Mouse (Mus musculus): Measurements from ENCODE around the gene Camta2. TPM values are rescaled to one million over a fixed set of nuclear protein-coding genes. Genes with fewer than 3 reads are reported as not detected.

Camta2 gene
- polyA plus RNA-seq, 1 experiment from 2014 or later: 29.0 TPM

DNA sequence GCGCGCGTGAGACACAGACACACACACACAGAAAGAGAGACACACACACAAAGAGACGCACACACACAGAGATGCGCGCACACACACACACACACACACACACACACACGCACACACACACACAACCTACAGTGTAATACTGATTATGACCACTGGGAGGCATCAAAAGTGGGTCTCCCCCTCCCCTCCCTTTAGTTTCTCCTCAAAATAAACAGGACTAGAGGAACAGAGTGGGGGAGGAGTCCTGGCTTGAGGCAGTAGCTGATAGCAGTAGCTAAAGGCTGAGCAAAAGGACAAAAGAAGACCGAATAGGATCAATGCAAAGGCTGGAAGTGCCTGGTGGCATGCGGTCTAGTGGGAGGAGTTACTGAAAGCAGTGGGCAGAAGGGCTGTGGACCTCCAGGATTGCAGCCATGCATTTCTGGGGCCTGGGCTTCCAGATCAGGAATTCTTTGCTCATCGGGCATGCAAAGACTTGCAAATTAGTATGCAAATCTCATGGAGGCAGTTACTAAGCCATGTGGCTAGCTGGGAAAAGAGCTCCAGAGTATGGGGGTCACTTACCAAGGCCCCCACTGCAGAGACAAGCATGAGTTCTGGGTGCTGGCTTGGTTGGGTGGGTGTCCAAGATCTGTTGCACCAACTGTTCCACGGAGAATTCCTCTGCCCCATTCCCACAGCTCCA is 5.9 kb downstream of the Camta2 start:
- H3K4me1 ChIP-seq (ENCODE audit: control insufficient read depth, insufficient read depth, low read length): peaks cover 13% of the 10 kb centered on the region
- peaks cover 36% of the 10 kb centered on the region for H3K36me3 ChIP-seq (ENCODE audit: control insufficient read depth, insufficient read depth, low read length)
- 21% methylated on average over 11 of the region's 11 CpGs for WGBS
- no peak overlapping the region for H3K4me3 ChIP-seq (ENCODE audit: low read depth, low read length)
- H3K9ac ChIP-seq (replicated peaks; ENCODE audit: low read depth, low read length): no peak overlapping the region
- H3K27me3 ChIP-seq (ENCODE audit: control insufficient read depth, insufficient read depth, low read length): no peaks in the 10 kb centered on the region
- H3K4me2 ChIP-seq (ENCODE audit: low read depth, low read length): no peak overlapping the region
- peak; percentile 60 for ATAC-seq (ENCODE audit: low read depth)
- H3K9me3 ChIP-seq (ENCODE audit: control insufficient read depth, low read length): no peaks in the 10 kb centered on the region
- H3K27ac ChIP-seq (ENCODE audit: low read depth, low read length): no peak overlapping the region

DNA sequence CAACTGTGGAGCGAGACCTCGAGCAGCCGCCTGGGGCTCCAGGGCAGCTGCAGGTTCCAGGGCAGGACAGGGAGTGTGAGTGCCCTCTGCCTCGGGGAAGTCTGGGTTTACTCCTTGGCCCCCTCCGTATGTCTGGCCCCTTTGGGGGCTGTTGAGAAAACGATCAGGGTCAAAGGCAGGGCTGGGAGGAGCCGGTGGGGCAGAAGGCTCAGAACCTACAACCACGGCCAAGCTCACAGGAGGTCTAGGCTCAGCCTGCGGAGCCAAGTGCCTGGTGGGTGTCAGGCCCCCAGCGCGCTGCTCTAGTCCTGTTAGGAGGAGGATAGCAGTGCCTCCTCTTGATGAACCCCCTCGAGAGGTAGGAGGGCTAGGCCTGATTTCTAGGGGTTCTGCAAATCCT is 6.7 kb downstream of the Camta2 start:
- no peaks in the 10 kb centered on the region for H3K27me3 ChIP-seq (ENCODE audit: control insufficient read depth, insufficient read depth, low read length)
- peaks cover 5% of the 10 kb centered on the region for H3K4me1 ChIP-seq (ENCODE audit: control insufficient read depth, insufficient read depth, low read length)
- H3K4me2 ChIP-seq (ENCODE audit: low read depth, low read length): no peak overlapping the region
- H3K4me3 ChIP-seq (ENCODE audit: low read depth, low read length): no peak overlapping the region
- 0 out of 2 replicates have a peak overlapping the region, but pooled peaks have one; percentile 28 for H3K9ac ChIP-seq (replicated peaks; ENCODE audit: low read depth, low read length)
- no peak for ATAC-seq (ENCODE audit: low read depth)
- no peaks in the 10 kb centered on the region for H3K9me3 ChIP-seq (ENCODE audit: control insufficient read depth, low read length)
- H3K27ac ChIP-seq (ENCODE audit: low read depth, low read length): no peak overlapping the region
- H3K36me3 ChIP-seq (ENCODE audit: control insufficient read depth, insufficient read depth, low read length): peaks cover 43% of the 10 kb centered on the region
- WGBS: 70% methylated on average over 12 of the region's 12 CpGs

GRCm38 (mm10) chr11:70679894-70680293 is 8.0 kb downstream of the Camta2 start:
- Histone ChIP-seq H3K4me3 (ENCODE audit: low read depth, low read length) (no peak overlapping the region), H3K27me3 (ENCODE audit: control insufficient read depth, insufficient read depth, low read length) (no peaks in the 10 kb centered on the region), H3K36me3 (ENCODE audit: control insufficient read depth, insufficient read depth, low read length) (peaks cover 46% of the 10 kb centered on the region), H3K27ac (ENCODE audit: low read depth, low read length) (no peak overlapping the region), H3K9ac (replicated peaks; ENCODE audit: low read depth, low read length) (no peak overlapping the region), H3K4me1 (ENCODE audit: control insufficient read depth, insufficient read depth, low read length) (peaks cover 5% of the 10 kb centered on the region; the same call in 1 of the 2 replicates), H3K9me3 (ENCODE audit: control insufficient read depth, low read length) (no peaks in the 10 kb centered on the region), H3K4me2 (ENCODE audit: low read depth, low read length) (no peak overlapping the region)
- no peak for ATAC-seq (ENCODE audit: low read depth)
- 88% methylated on average over 8 of the region's 8 CpGs for WGBS

- no peak overlapping the region for H3K4me2 ChIP-seq (ENCODE audit: low read depth, low read length)
- no peaks in the 10 kb centered on the region for H3K27me3 ChIP-seq (ENCODE audit: control insufficient read depth, insufficient read depth, low read length)
- no peak overlapping the region for H3K27ac ChIP-seq (ENCODE audit: low read depth, low read length)
- H3K4me3 ChIP-seq (ENCODE audit: low read depth, low read length): no peak overlapping the region
- H3K36me3 ChIP-seq (ENCODE audit: control insufficient read depth, insufficient read depth, low read length): peaks cover 43% of the 10 kb centered on the region
- no peaks in the 10 kb centered on the region for H3K9me3 ChIP-seq (ENCODE audit: control insufficient read depth, low read length)
- no peak for ATAC-seq (ENCODE audit: low read depth)
- 97% methylated on average over 8 of the region's 8 CpGs for WGBS
- peaks cover 5% of the 10 kb centered on the region; the same call in 1 of the 2 replicates for H3K4me1 ChIP-seq (ENCODE audit: control insufficient read depth, insufficient read depth, low read length)
- H3K9ac ChIP-seq (replicated peaks; ENCODE audit: low read depth, low read length): no peak overlapping the region
These were observed 8.5 kb downstream of the Camta2 start for GRCm38 (mm10) chr11:70679361-70679760.

- Histone ChIP-seq H3K36me3 (ENCODE audit: control insufficient read depth, insufficient read depth, low read length) (peaks cover 43% of the 10 kb centered on the region), H3K27me3 (ENCODE audit: control insufficient read depth, insufficient read depth, low read length) (no peaks in the 10 kb centered on the region), H3K4me1 (ENCODE audit: control insufficient read depth, insufficient read depth, low read length) (peaks cover 5% of the 10 kb centered on the region; the same call in 1 of the 2 replicates), H3K27ac (ENCODE audit: low read depth, low read length) (no peak overlapping the region), H3K4me2 (ENCODE audit: low read depth, low read length) (no peak overlapping the region), H3K9ac (replicated peaks; ENCODE audit: low read depth, low read length) (no peak overlapping the region), H3K4me3 (ENCODE audit: low read depth, low read length) (no peak overlapping the region), H3K9me3 (ENCODE audit: control insufficient read depth, low read length) (no peaks in the 10 kb centered on the region)
- no peak for ATAC-seq (ENCODE audit: low read depth)
- 60% methylated on average over 2 of the region's 2 CpGs for WGBS
These were observed 9.3 kb downstream of the Camta2 start for GRCm38 (mm10) chr11:70678576-70678975.

DNA sequence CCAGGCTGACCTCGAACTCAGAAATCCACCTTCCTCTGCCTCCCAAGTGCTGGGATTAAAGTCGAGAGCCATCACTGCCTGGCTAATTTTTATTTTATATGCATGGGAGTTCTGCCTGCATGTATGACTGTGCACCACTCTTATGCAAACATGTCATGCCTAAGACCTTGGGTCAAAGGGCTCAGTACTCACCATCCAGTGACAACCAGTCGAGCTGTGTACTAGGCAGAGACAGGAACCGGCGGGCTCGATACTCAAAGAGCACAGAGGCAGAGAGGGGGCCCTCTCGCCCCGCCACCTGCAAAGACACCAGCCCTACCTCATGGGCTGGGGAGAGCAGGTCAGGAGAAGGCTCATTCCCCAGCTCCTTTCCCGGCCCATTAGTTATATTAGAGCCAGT is 9.8 kb downstream of the Camta2 start:
- H3K36me3 ChIP-seq (ENCODE audit: control insufficient read depth, insufficient read depth, low read length): peaks cover 38% of the 10 kb centered on the region

GRCm38 (mm10) chr11:70674501-70674900 is 13.4 kb downstream of the Camta2 start:
- ATAC-seq (ENCODE audit: low read depth): no peak
- H3K4me1 ChIP-seq (ENCODE audit: control insufficient read depth, insufficient read depth, low read length): peaks cover 6% of the 10 kb centered on the region; the same call in 1 of the 2 replicates
- no peak overlapping the region for H3K9ac ChIP-seq (replicated peaks; ENCODE audit: low read depth, low read length)
- 70% methylated on average over 11 of the region's 11 CpGs for WGBS
- peaks cover 28% of the 10 kb centered on the region; the same call in 1 of the 2 replicates for H3K36me3 ChIP-seq (ENCODE audit: control insufficient read depth, insufficient read depth, low read length)
- H3K4me3 ChIP-seq (ENCODE audit: low read depth, low read length): no peak overlapping the region
- H3K27ac ChIP-seq (ENCODE audit: low read depth, low read length): no peak overlapping the region
- no peaks in the 10 kb centered on the region for H3K27me3 ChIP-seq (ENCODE audit: control insufficient read depth, insufficient read depth, low read length)
- H3K4me2 ChIP-seq (ENCODE audit: low read depth, low read length): no peak overlapping the region
- H3K9me3 ChIP-seq (ENCODE audit: control insufficient read depth, low read length): no peaks in the 10 kb centered on the region

More for the DNA sequence above, 9.8 kb downstream of the Camta2 start:
- 82% methylated on average over 9 of the region's 9 CpGs for WGBS
- H3K9ac ChIP-seq (replicated peaks; ENCODE audit: low read depth, low read length): no peak overlapping the region
- ATAC-seq (ENCODE audit: low read depth): no peak
- no peaks in the 10 kb centered on the region for H3K9me3 ChIP-seq (ENCODE audit: control insufficient read depth, low read length)
- no peak overlapping the region for H3K4me3 ChIP-seq (ENCODE audit: low read depth, low read length)
- no peaks in the 10 kb centered on the region for H3K27me3 ChIP-seq (ENCODE audit: control insufficient read depth, insufficient read depth, low read length)
- peaks cover 5% of the 10 kb centered on the region; the same call in 1 of the 2 replicates for H3K4me1 ChIP-seq (ENCODE audit: control insufficient read depth, insufficient read depth, low read length)
- H3K4me2 ChIP-seq (ENCODE audit: low read depth, low read length): no peak overlapping the region
- H3K27ac ChIP-seq (ENCODE audit: low read depth, low read length): no peak overlapping the region

- peaks cover 6% of the 10 kb centered on the region; the same call in 1 of the 2 replicates for H3K4me1 ChIP-seq (ENCODE audit: control insufficient read depth, insufficient read depth, low read length)
- WGBS: 60% methylated on average over 6 of the region's 6 CpGs
- no peaks in the 10 kb centered on the region for H3K27me3 ChIP-seq (ENCODE audit: control insufficient read depth, insufficient read depth, low read length)
- H3K4me2 ChIP-seq (ENCODE audit: low read depth, low read length): no peak overlapping the region
- no peaks in the 10 kb centered on the region for H3K9me3 ChIP-seq (ENCODE audit: control insufficient read depth, low read length)
- no peak overlapping the region for H3K27ac ChIP-seq (ENCODE audit: low read depth, low read length)
- peaks cover 23% of the 10 kb centered on the region; the same call in 1 of the 2 replicates for H3K36me3 ChIP-seq (ENCODE audit: control insufficient read depth, insufficient read depth, low read length)
- ATAC-seq (ENCODE audit: low read depth): no peak
- H3K9ac ChIP-seq (replicated peaks; ENCODE audit: low read depth, low read length): no peak overlapping the region
- no peak overlapping the region for H3K4me3 ChIP-seq (ENCODE audit: low read depth, low read length)
These were observed 13.9 kb downstream of the Camta2 start for GRCm38 (mm10) chr11:70674014-70674413.

- Histone ChIP-seq H3K36me3 (ENCODE audit: control insufficient read depth, insufficient read depth, low read length) (peaks cover 23% of the 10 kb centered on the region; the same call in 1 of the 2 replicates), H3K4me1 (ENCODE audit: control insufficient read depth, insufficient read depth, low read length) (peaks cover 14% of the 10 kb centered on the region), H3K4me3 (ENCODE audit: low read depth, low read length) (no peak overlapping the region), H3K4me2 (ENCODE audit: low read depth, low read length) (no peak overlapping the region), H3K9me3 (ENCODE audit: control insufficient read depth, low read length) (no peaks in the 10 kb centered on the region), H3K27ac (ENCODE audit: low read depth, low read length) (no peak overlapping the region), H3K9ac (replicated peaks; ENCODE audit: low read depth, low read length) (no peak overlapping the region), H3K27me3 (ENCODE audit: control insufficient read depth, insufficient read depth, low read length) (no peaks in the 10 kb centered on the region)
- 84% methylated on average over 16 of the region's 16 CpGs for WGBS
- ATAC-seq (ENCODE audit: low read depth): no peak
These were observed 16.4 kb downstream of the Camta2 start for GRCm38 (mm10) chr11:70671333-70672047.

Data from neural tube, embryonic 14.5 days (tissue).